Mouse (Mus musculus) heart, embryonic 14.5 days (tissue): ENCODE measurements around the gene Nrxn3. TPM values are rescaled to one million over a fixed set of nuclear protein-coding genes. Genes with fewer than 3 reads are reported as not detected.

Experiments used
- ATAC-seq: fragments of 200-750 bp; cut with Nextera tagmentation; 2 replicates; pipeline ENCODE4 v1.8.0; 2017; ENCODE audit warnings: low read depth, moderate TSS enrichment; ENCODE audit not compliant: insufficient number of reproducible peaks, insufficient read depth, low FRiP score
- H3K27ac ChIP-seq, 2 experiments: fragments of 200-500 bp in 1 of 2; fragments of 300-500 bp in 1 of 2; sonication (generic) in 1 of 2; replicated peaks in 1 of 2; 2 replicates each; pipeline ENCODE4 v1.5.1; 2012 to 2014; ENCODE audit warnings: low read depth in 2 of 2, low read length in 2 of 2, control low read depth in 1 of 2, mild to moderate bottlenecking in 1 of 2, mixed read lengths in 1 of 2; ENCODE audit not compliant: control insufficient read depth in 1 of 2, insufficient read depth in 1 of 2
- H3K27me3 ChIP-seq: fragments of 300-500 bp; sonication (generic); 2 replicates; pipeline ENCODE4 v1.6.1; 2014; ENCODE audit warnings: mild to moderate bottlenecking, low read length, control low read depth; ENCODE audit not compliant: control insufficient read depth, insufficient read depth
- H3K36me3 ChIP-seq: fragments of 300-500 bp; sonication (generic); 2 replicates; pipeline ENCODE4 v1.6.1; 2014; ENCODE audit warnings: mild to moderate bottlenecking, control low read depth, low read length, mixed read lengths; ENCODE audit not compliant: control insufficient read depth, insufficient read depth
- H3K4me1 ChIP-seq, 2 experiments: fragments of 200-500 bp in 1 of 2; fragments of 300-500 bp in 1 of 2; sonication (generic) in 1 of 2; 2 replicates each; pipeline ENCODE4 v1.6.1; 2012 to 2014; ENCODE audit warnings: low read length in 2 of 2, control low read depth in 1 of 2, mixed read lengths in 1 of 2; ENCODE audit not compliant: control insufficient read depth in 2 of 2, insufficient read depth in 2 of 2
- H3K4me2 ChIP-seq: fragments of 300-500 bp; sonication (generic); 2 replicates; pipeline ENCODE4 v1.6.1; 2014; ENCODE audit warnings: mild to moderate bottlenecking, low read length
- H3K4me3 ChIP-seq, 2 experiments: fragments of 200-500 bp in 1 of 2; fragments of 300-500 bp in 1 of 2; sonication (generic) in 1 of 2; 2 replicates each; pipeline ENCODE4 v1.5.1; 2012 to 2014; ENCODE audit warnings: low read length in 2 of 2, mild to moderate bottlenecking in 2 of 2, control low read depth in 1 of 2, low read depth in 1 of 2, moderate library complexity in 1 of 2; ENCODE audit not compliant: control insufficient read depth in 1 of 2, insufficient read depth in 1 of 2
- H3K9ac ChIP-seq: fragments of 300-500 bp; sonication (generic); 2 replicates; pipeline ENCODE4 v1.6.1; 2014; ENCODE audit warnings: mild to moderate bottlenecking, low read length
- H3K9me3 ChIP-seq: fragments of 300-500 bp; sonication (generic); 2 replicates; pipeline ENCODE4 v1.6.1; 2016; ENCODE audit warnings: low read length, control low read depth; ENCODE audit not compliant: control insufficient read depth
- WGBS: fragments of 180-500 bp; shearing (Covaris S2); extraction: QIAGEN DNeasy Blood & Tissue Kit; methylation state at CpG from one replicate; pipeline ENCODE4 v1.1.7; 2014; 5-methylcytosine and 5-hydroxymethylcytosine counted together
- polyA plus RNA-seq: library from polyadenylated mRNA; unstranded; fragments of >200 nt; fragmentation: Nextera tagmentation; extraction: Ambion mirVana; gene quantifications from 2 replicates; pipeline ENCODE4 v1.2.1, GENCODE M21; 2014

Nrxn3 gene
- polyA plus RNA-seq, 1 experiment from 2014 or later, result 1.7 TPM

DNA sequence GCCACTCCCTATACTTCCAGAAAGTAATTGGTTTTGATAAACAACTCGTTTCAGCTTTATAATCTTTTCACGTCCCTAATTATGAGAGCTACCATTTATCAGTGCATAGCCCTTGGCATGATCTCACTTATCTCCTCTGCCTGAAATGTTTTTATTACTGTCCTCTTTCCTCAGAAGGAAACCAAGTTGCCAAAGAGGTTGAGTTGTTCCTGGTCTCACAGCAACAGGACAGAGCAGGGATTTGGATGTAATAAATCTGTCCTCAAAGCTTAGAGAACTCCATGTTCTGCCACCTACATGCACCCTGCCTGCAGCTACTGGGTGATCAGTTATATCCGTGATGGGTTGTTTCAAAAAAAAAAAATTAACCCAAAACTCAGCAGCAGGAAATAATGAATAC is 1113.6 kb downstream of the Nrxn3 start:
- ATAC-seq, result no peak

DNA sequence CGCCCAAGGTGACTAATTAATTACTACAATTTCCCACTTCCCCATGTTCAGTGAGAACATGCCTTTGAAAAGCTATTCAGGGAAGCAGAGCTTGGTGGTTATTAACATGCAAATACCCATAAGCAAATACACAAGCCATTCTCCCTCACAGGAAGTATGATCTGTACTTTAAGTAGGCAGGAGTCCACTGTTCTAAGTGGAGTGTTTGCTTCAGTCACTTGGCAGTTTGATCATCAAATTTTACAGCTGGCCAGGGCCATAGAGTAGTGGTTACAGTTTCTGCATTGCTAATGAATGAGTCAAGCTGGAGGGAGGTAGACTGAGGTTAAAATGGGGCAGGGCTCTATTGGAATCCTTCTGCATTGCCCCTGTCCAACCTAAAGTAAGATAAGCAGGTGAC is 1120.2 kb downstream of the Nrxn3 start:
- Histone ChIP-seq H3K27ac (no peak overlapping the region), H3K27me3 (no peaks in the 10 kb centered on the region), H3K4me3 (no peak overlapping the region), H3K4me1 (no peaks in the 10 kb centered on the region), H3K36me3 (no peaks in the 10 kb centered on the region), H3K9ac (no peak overlapping the region), H3K4me2 (no peak overlapping the region), H3K9me3 (no peaks in the 10 kb centered on the region)
- ATAC-seq, result no peak
- WGBS, result 79% methylated on average over 1 of the region's 1 CpGs

More for the DNA sequence above, 1113.6 kb downstream of the Nrxn3 start:
- no peak overlapping the region for H3K4me3 ChIP-seq
- H3K27ac ChIP-seq, result no peak overlapping the region
- H3K4me1 ChIP-seq, result no peaks in the 10 kb centered on the region
- H3K9ac ChIP-seq, result no peak overlapping the region
- no peaks in the 10 kb centered on the region for H3K27me3 ChIP-seq
- WGBS, result 37% methylated on average over 3 of the region's 3 CpGs
- no peaks in the 10 kb centered on the region for H3K36me3 ChIP-seq
- no peak overlapping the region for H3K4me2 ChIP-seq
- no peaks in the 10 kb centered on the region for H3K9me3 ChIP-seq

DNA sequence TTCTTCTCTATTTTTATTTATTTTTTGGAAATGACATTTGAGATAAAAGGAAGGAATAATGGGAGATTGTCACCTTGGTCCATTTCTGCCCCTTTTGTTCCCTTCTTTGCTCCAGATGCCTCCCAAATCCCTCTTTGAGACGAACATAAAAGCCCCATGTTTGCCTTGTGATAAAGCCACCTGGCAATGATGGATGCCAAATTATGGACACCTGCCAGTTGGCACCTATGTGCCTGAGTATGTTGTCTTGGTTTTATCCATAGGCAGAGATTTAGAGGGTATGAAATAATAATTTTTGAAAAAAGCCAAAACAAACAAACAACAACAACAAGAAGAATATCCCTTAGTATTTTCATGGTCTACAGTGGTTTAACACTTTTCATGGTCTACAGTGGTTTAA is 1125.4 kb downstream of the Nrxn3 start:
- Histone ChIP-seq H3K4me2 (no peak overlapping the region), H3K4me1 (no peaks in the 10 kb centered on the region), H3K27me3 (no peaks in the 10 kb centered on the region), H3K4me3 (no peak overlapping the region), H3K27ac (no peak overlapping the region), H3K36me3 (no peaks in the 10 kb centered on the region), H3K9ac (no peak overlapping the region), H3K9me3 (no peaks in the 10 kb centered on the region)
- no peak for ATAC-seq
- WGBS, result 37% methylated on average over 1 of the region's 1 CpGs

DNA sequence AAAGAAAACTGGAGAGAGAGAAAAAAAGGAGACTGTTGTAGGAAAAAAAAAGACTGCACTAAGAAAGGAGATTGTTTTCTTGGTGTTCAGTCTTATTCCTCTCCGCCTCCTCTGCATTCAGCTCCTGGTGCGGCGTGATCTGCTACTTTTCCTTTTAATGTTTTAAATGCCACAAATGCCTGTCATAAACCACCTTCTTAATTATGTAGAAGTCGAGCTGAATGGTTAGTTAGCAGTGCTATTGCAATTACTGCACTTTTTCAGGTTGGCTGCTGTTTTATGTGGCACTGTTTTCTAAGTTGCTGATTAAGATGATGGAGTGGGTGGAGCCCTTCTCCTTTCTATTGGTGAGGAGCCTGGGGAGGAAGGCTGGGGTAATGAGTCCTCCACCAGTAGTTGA is 1131.7 kb downstream of the Nrxn3 start:
- no peak overlapping the region for H3K27ac ChIP-seq

DNA sequence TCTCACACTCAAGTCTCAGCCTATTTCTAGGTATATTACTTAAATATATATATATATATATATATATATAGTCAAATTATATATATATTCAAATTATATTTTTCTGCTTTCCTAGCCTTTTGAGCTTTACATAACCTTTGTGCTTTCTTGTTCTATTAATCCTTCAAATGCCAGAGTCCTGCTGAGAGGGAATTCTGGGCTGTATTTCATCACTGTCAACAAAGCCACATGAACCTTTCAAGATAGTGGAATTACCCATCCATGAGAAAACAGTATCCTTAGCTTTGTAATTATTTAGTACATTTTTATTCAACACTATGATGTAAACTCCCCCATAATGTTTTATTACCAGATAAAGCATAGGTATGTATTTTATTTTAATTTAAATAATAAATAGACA is 1144.4 kb downstream of the Nrxn3 start:
- H3K4me2 ChIP-seq, result no peak overlapping the region
- H3K36me3 ChIP-seq, result no peaks in the 10 kb centered on the region
- no peak for ATAC-seq
- no peak overlapping the region for H3K27ac ChIP-seq
- H3K4me1 ChIP-seq, result no peaks in the 10 kb centered on the region
- H3K27me3 ChIP-seq, result no peaks in the 10 kb centered on the region
- no peak overlapping the region for H3K4me3 ChIP-seq
- no peaks in the 10 kb centered on the region for H3K9me3 ChIP-seq
- no peak overlapping the region for H3K9ac ChIP-seq

More for the DNA sequence above, 1131.7 kb downstream of the Nrxn3 start:
- no peak for ATAC-seq
- Histone ChIP-seq H3K27me3 (no peaks in the 10 kb centered on the region), H3K4me2 (no peak overlapping the region), H3K9me3 (no peaks in the 10 kb centered on the region), H3K4me1 (no peaks in the 10 kb centered on the region), H3K36me3 (no peaks in the 10 kb centered on the region), H3K4me3 (no peak overlapping the region), H3K9ac (no peak overlapping the region)
- 62% methylated on average over 4 of the region's 4 CpGs for WGBS

DNA sequence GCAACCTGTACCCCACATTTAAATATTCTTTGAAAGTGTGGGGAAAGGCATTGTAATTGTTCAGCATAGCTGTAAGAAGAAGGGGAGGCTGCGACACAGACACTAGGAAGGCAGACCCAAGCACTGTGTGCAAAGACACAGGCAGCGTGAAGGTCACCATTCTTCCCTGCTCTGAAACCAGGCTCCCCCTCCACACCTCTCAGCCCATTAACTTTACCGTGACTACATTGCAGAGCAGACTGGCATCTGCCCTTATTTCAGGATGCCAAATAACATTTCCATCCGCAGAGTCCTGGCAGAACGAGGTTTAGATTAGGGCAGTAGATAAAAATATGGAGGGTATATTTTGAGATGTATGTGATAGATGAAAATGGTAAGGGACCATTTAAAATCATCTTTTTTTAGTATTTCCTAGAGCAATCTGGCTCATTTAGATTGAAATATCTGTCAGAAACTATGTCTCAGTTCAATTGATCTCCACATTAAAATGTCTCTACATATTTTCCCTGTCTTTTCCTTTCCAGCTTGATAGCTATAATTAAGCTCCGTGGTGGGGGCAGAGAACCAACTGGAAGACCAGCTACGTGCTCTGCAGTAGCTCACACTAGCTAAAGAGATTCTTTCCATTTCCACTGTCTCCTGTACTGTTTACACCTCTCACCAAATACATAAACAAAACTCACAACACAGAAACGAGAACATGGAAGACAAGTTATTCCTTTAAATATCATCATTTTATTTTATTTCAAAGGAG is 1160.1 kb downstream of the Nrxn3 start:
- WGBS, result 67% methylated on average over 8 of the region's 8 CpGs
- Histone ChIP-seq H3K36me3 (no peaks in the 10 kb centered on the region), H3K27me3 (no peaks in the 10 kb centered on the region), H3K27ac (no peak overlapping the region), H3K9ac (no peak overlapping the region), H3K4me1 (no peaks in the 10 kb centered on the region), H3K4me2 (no peak overlapping the region), H3K9me3 (no peaks in the 10 kb centered on the region), H3K4me3 (no peak overlapping the region)
- ATAC-seq, result no peak

DNA sequence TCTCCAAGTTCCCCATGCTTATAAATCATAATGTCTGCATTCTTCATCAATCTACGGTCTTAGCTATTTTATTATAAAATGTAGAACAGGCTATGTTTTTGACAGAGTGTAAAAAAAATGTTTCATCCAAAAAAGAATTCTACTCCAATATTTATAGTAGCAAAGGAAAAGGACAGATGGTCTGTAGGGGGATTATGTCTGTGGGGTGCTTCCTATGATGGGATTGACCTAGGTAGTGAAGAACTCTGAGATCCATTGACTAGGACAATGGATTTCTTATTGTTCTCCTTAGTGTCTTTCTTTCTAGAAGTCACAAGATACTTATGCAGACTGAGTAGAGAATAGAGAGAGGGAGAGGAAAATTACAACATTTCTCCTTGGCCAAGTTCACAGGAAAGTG is 1161.9 kb downstream of the Nrxn3 start:
- WGBS, result 90% methylated on average over 1 of the region's 1 CpGs
- Histone ChIP-seq H3K9me3 (no peaks in the 10 kb centered on the region), H3K27me3 (no peaks in the 10 kb centered on the region), H3K27ac (no peak overlapping the region), H3K4me2 (no peak overlapping the region), H3K4me1 (no peaks in the 10 kb centered on the region), H3K36me3 (no peaks in the 10 kb centered on the region), H3K9ac (no peak overlapping the region), H3K4me3 (no peak overlapping the region)
- no peak for ATAC-seq

DNA sequence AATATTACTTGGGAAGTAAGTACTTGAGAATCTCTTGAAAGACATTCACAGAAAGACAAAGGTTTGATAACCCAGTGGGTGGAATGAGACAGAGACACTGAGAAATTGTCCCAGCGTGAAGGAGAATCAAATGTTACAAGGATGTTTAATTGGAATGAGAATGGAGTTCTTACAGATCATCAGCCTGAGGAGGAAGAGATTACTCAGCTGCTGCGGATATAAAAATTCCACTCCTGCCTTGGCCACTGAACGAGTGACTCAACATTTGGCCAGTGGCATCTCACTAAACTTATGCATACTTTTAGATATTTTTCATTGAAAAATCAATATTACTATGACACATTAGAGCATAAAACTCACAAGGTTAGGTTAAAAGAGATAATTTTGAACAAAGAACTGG is 1166.0 kb downstream of the Nrxn3 start:
- 75% methylated on average over 3 of the region's 3 CpGs for WGBS
- Histone ChIP-seq H3K4me1 (no peaks in the 10 kb centered on the region), H3K9ac (no peak overlapping the region), H3K9me3 (no peaks in the 10 kb centered on the region), H3K4me3 (no peak overlapping the region), H3K27me3 (no peaks in the 10 kb centered on the region), H3K4me2 (no peak overlapping the region), H3K36me3 (no peaks in the 10 kb centered on the region), H3K27ac (no peak overlapping the region)
- no peak for ATAC-seq
